Mouse (Mus musculus) midbrain, embryonic 15.5 days (tissue): ENCODE data around the gene Ifitm3. TPM values are rescaled to one million over a fixed set of nuclear protein-coding genes. Genes with fewer than 3 reads are reported as not detected.
"Not testable (repeated sequence)": the region's sequence is repeated elsewhere in the genome, so short reads cannot be mapped to it uniquely, and the experiment has no call there.

Experiments used
- ATAC-seq: fragments of 200-750 bp; cut with Nextera tagmentation; replicated peaks from 2 replicates; pipeline ENCODE4 v1.8.0; 2017; ENCODE audit warnings: moderate TSS enrichment
- H3K27ac ChIP-seq: fragments of 300-500 bp; sonication (generic); 2 replicates; pipeline ENCODE4 v1.5.1; 2015; ENCODE audit warnings: mild to moderate bottlenecking, inconsistent platforms
- H3K27me3 ChIP-seq: fragments of 300-500 bp; sonication (generic); replicated peaks from 2 replicates; pipeline ENCODE4 v1.6.1; 2015; ENCODE audit warnings: inconsistent platforms
- H3K36me3 ChIP-seq: fragments of 300-500 bp; sonication (generic); replicated peaks from 2 replicates; pipeline ENCODE4 v1.6.1; 2015; ENCODE audit warnings: inconsistent platforms
- H3K4me1 ChIP-seq: fragments of 300-500 bp; sonication (generic); 2 replicates; pipeline ENCODE4 v1.6.1; 2015; ENCODE audit warnings: inconsistent platforms
- H3K4me2 ChIP-seq: fragments of 300-500 bp; sonication (generic); 2 replicates; pipeline ENCODE4 v1.6.1; 2015; ENCODE audit warnings: inconsistent platforms, mild to moderate bottlenecking, moderate library complexity
- H3K4me3 ChIP-seq: fragments of 300-500 bp; sonication (generic); 2 replicates; pipeline ENCODE4 v1.5.1; 2015; ENCODE audit warnings: mild to moderate bottlenecking, inconsistent platforms
- H3K9ac ChIP-seq: fragments of 300-500 bp; sonication (generic); 2 replicates; pipeline ENCODE4 v1.6.1; 2015; ENCODE audit warnings: mild to moderate bottlenecking, inconsistent platforms
- H3K9me3 ChIP-seq: fragments of 300-500 bp; sonication (generic); 2 replicates; pipeline ENCODE4 v1.6.1; 2016; ENCODE audit warnings: inconsistent platforms
- WGBS: fragments of 180-500 bp; shearing (Covaris S2); methylation state at CpG from one replicate; pipeline ENCODE4 v1.1.7; 2015; ENCODE audit warnings: mixed read lengths; 5-methylcytosine and 5-hydroxymethylcytosine counted together
- polyA plus RNA-seq: library from polyadenylated mRNA; unstranded; fragments of >200 nt; fragmentation: Nextera tagmentation; extraction: Ambion mirVana; gene quantifications from 2 replicates; pipeline ENCODE4 v1.2.1, GENCODE M21; 2015

The Ifitm3 gene
- polyA plus RNA-seq, 1 experiment from 2014 or later = 40.9 TPM

- Histone ChIP-seq H3K4me2 (peak overlapping the region; percentile 65), H3K9ac (peak overlapping the region; percentile 29; the same call in 1 of the 2 replicates), H3K27ac (peak overlapping the region; percentile 43), H3K4me3 (peak overlapping the region; percentile 33), H3K4me1 (peaks cover 13% of the 10 kb centered on the region), H3K9me3 (no peaks in the 10 kb centered on the region), H3K36me3 (no peaks in the 10 kb centered on the region), H3K27me3 (no peaks in the 10 kb centered on the region)
- peak; percentile 86 for ATAC-seq
- 10% methylated on average over 15 of the region's 19 CpGs for WGBS
These were observed 37.1 kb upstream of the Ifitm3 start for GRCm38 (mm10) chr7:141047581-141048225.

- no peak overlapping the region for H3K4me3 ChIP-seq
These were observed 36.5 kb upstream of the Ifitm3 start for GRCm38 (mm10) chr7:141046931-141047580.

DNA sequence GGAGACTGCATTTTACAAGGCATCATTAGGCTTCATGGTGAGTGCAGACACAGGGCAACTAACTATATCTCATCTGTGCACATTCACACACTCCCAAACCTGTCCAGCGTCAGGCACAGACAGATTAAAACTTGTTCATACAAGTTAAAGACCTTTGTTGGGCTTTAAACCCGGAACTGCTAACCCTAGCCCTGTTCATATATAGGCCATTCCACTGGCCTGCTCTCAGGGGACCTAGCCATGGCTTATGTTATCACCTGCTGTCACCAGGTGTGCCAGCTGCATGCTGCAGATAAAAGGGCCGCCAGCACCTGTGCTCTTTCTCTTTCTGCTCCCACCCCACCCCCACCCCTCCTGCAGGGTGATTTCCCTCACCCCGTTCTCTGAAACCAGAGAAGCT, 32.0 kb upstream of the Ifitm3 start:
- no peak for ATAC-seq

More at GRCm38 (mm10) chr7:141046931-141047580, 36.5 kb upstream of the Ifitm3 start:
- no peaks in the 10 kb centered on the region for H3K9me3 ChIP-seq
- H3K4me2 ChIP-seq = peak overlapping the region; percentile 65
- peaks cover 13% of the 10 kb centered on the region for H3K4me1 ChIP-seq
- no peak; the same call in 1 of the 2 replicates for ATAC-seq
- no peaks in the 10 kb centered on the region for H3K36me3 ChIP-seq
- WGBS = 69% methylated on average over 6 of the region's 6 CpGs
- H3K27me3 ChIP-seq = no peaks in the 10 kb centered on the region
- H3K9ac ChIP-seq = no peak overlapping the region
- peak overlapping the region; percentile 2; the same call in 1 of the 2 replicates for H3K27ac ChIP-seq

DNA sequence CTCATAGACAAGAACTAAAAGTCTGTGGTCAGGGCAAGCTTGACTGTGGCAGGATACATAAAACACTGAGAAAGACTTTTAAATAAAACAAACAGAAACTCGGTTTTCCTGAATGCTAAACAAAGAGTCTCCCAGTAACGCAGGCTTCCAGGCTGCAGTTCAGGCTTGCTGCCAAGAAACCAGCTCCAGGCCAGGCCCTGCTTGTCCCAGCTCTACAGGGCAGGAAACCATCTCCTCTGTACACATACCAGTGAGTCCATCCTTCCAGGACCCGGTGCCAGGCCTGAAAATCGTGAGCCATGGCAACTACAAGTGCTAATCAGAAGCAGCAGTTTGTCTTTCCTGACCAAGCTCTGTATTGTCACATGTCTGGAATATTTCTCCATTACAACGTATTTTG, 31.1 kb upstream of the Ifitm3 start:
- no peaks in the 10 kb centered on the region for H3K36me3 ChIP-seq
- H3K9me3 ChIP-seq = no peaks in the 10 kb centered on the region
- no peaks in the 10 kb centered on the region for H3K4me1 ChIP-seq
- H3K4me2 ChIP-seq = no peak overlapping the region
- 0 out of 2 replicates have a peak overlapping the region, but pooled peaks have one; percentile 8 for H3K27ac ChIP-seq
- H3K4me3 ChIP-seq = no peak overlapping the region
- H3K9ac ChIP-seq = no peak overlapping the region
- WGBS = 28% methylated on average over 5 of the region's 5 CpGs
- ATAC-seq = peak; percentile 48; the same call in 1 of the 2 replicates
- H3K27me3 ChIP-seq = no peaks in the 10 kb centered on the region

More for the DNA sequence above, 32.0 kb upstream of the Ifitm3 start:
- Histone ChIP-seq H3K9ac (no peak overlapping the region), H3K36me3 (no peaks in the 10 kb centered on the region), H3K4me1 (peaks cover 5% of the 10 kb centered on the region; the same call in 1 of the 2 replicates), H3K4me2 (no peak overlapping the region), H3K4me3 (no peak overlapping the region), H3K27me3 (no peaks in the 10 kb centered on the region), H3K9me3 (no peaks in the 10 kb centered on the region), H3K27ac (no peak overlapping the region)
- 58% methylated on average over 4 of the region's 4 CpGs for WGBS

DNA sequence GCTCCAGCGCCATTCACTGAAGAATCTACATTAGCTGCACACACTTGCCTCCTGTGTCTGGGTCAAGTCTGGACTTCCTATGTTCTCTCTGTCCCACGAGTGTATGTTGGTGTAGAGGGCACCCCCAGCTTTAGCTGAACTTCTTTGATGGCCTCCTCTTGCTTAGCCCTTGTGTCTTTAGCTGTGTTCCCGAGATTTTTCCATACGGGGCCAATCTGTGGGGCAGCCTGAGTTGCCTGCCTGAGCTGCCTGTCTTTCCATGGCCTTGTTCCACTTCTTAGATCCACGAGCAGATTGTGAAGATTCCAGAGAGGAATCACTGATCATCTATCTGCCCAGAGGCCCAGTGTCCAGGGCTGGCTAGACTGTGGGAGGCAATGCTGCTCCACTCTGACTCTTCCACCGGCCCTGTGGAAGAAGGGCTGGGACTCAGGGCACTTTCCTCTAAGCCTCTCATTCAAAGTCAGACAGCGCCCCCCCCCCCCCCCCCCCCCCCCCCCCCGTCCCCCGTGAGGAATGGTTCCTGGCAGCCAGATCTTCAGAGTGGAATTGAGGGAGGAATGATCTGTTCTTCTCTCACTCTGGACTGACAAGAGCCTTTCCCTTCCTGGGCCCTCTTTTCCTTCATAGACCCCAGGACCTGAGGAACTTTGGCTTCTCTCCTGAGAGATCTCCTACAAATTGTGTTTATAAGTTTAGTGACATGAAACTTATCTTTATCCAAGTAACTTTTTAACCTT, 30.5 kb upstream of the Ifitm3 start:
- WGBS = 37% methylated on average over 6 of the region's 9 CpGs
- no peaks in the 10 kb centered on the region for H3K36me3 ChIP-seq
- peak overlapping the region; percentile 34; the same call in 1 of the 2 replicates for H3K27ac ChIP-seq
- no peaks in the 10 kb centered on the region for H3K4me1 ChIP-seq
- H3K4me2 ChIP-seq = no peak overlapping the region
- no peaks in the 10 kb centered on the region for H3K9me3 ChIP-seq
- no peaks in the 10 kb centered on the region for H3K27me3 ChIP-seq
- no peak for ATAC-seq
- H3K9ac ChIP-seq = no peak overlapping the region
- no peak overlapping the region for H3K4me3 ChIP-seq

DNA sequence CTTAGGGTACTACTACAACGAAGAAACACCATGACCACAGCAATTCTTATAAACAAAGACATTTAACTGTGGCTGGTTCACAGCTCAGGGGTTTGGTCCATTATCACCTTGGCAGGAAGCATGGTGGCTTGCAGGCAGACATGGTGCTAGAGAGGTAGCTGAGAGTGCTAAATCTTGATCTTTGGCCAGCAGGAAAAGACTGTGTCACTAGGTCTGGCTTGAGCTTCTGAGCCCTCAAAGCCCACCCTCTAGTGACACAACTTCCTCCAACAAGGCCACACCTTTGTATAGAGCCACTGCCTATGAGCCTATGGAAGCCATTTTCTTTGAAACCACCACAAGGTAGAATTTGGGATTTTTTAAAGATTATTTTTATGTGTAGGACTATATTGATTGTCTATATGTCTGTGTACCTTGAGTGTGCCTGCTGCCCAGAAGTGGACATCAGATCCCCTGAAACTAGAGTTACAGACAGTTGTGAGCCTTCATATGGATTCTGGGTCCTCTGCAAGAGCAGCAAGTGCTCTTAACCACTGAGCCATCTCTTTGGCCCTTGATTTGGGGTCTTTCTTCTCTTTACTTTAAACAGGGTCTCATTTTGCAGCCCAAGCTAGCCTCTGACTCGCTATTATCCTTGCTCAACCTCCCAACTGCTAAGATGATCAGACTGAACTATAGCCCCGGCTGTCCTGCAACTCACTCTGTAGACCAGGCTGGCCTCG, 29.0 kb upstream of the Ifitm3 start:
- H3K9me3 ChIP-seq = no peaks in the 10 kb centered on the region
- ATAC-seq = no peak
- H3K4me1 ChIP-seq = no peaks in the 10 kb centered on the region
- no peak overlapping the region for H3K4me2 ChIP-seq
- WGBS = 90% methylated on average over 4 of the region's 4 CpGs
- no peak overlapping the region for H3K27ac ChIP-seq
- no peaks in the 10 kb centered on the region for H3K27me3 ChIP-seq
- no peak overlapping the region for H3K9ac ChIP-seq
- no peaks in the 10 kb centered on the region for H3K36me3 ChIP-seq
- no peak overlapping the region for H3K4me3 ChIP-seq

GRCm38 (mm10) chr7:141038090-141039032, 27.8 kb upstream of the Ifitm3 start:
- Histone ChIP-seq H3K9me3 (no peaks in the 10 kb centered on the region), H3K4me1 (no peaks in the 10 kb centered on the region), H3K27me3 (no peaks in the 10 kb centered on the region), H3K36me3 (no peaks in the 10 kb centered on the region), H3K4me2 (no peak overlapping the region), H3K9ac (no peak overlapping the region), H3K27ac (no peak overlapping the region), H3K4me3 (no peak overlapping the region)
- 88% methylated on average over 20 of the region's 21 CpGs for WGBS
- ATAC-seq = no peak

GRCm38 (mm10) chr7:141036624-141037023, 26.1 kb upstream of the Ifitm3 start:
- WGBS = 85% methylated on average over 1 of the region's 2 CpGs
- not testable (repeated sequence) for H3K27ac ChIP-seq, H3K4me1 ChIP-seq, H3K27me3 ChIP-seq, H3K9me3 ChIP-seq, H3K4me2 ChIP-seq, H3K4me3 ChIP-seq, H3K9ac ChIP-seq, H3K36me3 ChIP-seq, ATAC-seq

DNA sequence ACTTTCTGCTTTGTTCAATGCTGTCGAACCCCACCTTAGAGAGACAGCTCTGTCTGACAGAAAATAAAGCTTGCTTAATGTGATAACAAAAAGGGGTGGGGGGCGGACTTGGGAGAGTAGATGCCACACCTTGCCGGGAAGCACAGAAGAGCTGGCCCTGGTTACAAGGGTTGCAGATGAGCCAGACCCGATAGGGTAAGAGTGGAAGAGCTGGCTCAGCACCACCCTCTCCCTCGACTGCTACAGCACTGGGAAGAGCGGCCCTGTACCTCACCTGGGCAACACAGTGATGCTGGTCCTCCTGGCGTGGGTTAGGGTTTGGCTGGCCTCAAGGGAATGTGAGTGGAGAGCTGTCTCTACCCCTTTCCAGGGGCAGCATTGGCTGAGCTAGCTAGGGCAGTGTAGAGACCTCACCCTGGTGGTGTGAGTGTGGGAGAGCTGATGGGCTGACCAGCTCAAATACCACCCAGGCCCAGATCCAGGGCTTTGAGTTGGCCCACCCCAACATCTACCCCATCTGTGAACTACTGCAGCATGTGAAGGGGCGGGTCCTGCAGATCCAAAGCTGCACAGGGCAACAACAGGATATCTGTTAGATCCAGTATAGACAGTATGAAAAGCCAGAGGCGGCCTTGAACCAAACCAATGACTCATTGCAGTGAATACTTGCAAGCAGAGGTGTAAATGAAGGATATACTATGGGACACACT, 22.0 kb upstream of the Ifitm3 start:
- no peak overlapping the region for H3K9ac ChIP-seq
- no peak overlapping the region for H3K4me2 ChIP-seq
- ATAC-seq = no peak
- H3K36me3 ChIP-seq = no peaks in the 10 kb centered on the region
- no peak overlapping the region for H3K4me3 ChIP-seq
- 83% methylated on average over 9 of the region's 9 CpGs for WGBS
- H3K4me1 ChIP-seq = no peaks in the 10 kb centered on the region
- H3K27ac ChIP-seq = no peak overlapping the region
- no peaks in the 10 kb centered on the region for H3K27me3 ChIP-seq
- H3K9me3 ChIP-seq = no peaks in the 10 kb centered on the region

DNA sequence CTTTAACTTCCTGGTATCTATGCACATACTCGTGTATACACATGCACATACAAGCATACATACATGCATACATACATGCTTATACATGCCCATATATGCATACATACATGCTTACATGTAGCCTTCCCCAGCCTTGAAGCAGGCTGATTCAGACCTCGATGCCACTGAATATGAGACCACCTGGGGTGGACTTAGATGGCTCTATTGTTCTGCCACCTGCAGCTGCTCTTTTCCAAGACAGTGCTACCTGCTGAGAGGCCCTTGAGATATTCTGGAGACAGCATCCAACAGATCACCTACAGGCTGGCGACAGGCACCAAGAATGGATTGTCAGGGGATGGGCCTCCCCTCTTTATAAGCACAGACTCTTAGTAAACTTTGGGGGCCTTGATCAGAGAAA, 19.8 kb upstream of the Ifitm3 start:
- Histone ChIP-seq H3K36me3 (no peaks in the 10 kb centered on the region), H3K9me3 (no peaks in the 10 kb centered on the region), H3K4me2 (no peak overlapping the region), H3K4me3 (no peak overlapping the region), H3K27me3 (no peaks in the 10 kb centered on the region), H3K27ac (no peak overlapping the region), H3K4me1 (peaks cover 5% of the 10 kb centered on the region; the same call in 1 of the 2 replicates), H3K9ac (no peak overlapping the region)
- WGBS = 47% methylated on average over 3 of the region's 3 CpGs
- ATAC-seq = no peak

DNA sequence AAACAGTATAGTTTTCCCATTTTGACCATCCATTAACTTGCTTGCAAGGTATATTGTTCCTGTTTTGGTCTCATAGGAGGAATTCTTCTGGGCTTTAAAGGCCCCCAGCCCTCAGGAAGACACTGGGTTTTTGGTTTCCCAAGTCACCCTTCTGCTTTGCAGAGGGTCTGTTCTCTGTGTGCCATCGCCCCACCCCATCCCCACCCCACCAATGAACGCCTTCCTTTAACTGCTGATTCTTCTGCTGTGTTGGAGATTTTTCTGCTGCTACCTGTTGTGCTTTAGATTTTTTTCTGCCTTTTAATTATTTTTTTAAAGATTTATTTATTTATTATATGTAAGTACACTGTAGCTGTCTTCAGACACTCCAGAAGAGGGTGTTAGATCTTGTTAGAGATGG, 18.3 kb upstream of the Ifitm3 start, which contains the start of gene Gm17387:
Gm17387 (plus strand) TSS at position 301 of the 400 bp plus-strand sequence.
- H3K9me3 ChIP-seq = no peaks in the 10 kb centered on the region
- H3K4me2 ChIP-seq = no peak within 1 kb of the TSS
- H3K9ac ChIP-seq = no peak within 1 kb of the TSS
- no peak within 1 kb of the TSS for H3K4me3 ChIP-seq
- H3K27ac ChIP-seq = no peak within 1 kb of the TSS
- H3K4me1 ChIP-seq = peaks cover 10% of the 10 kb centered on the region; the same call in 1 of the 2 replicates
- H3K36me3 ChIP-seq = no peaks in the 10 kb centered on the region
- ATAC-seq = no peak
- no peaks in the 10 kb centered on the region for H3K27me3 ChIP-seq
- 98% methylated on average over 2 of the region's 2 CpGs for WGBS
